Mouse (Mus musculus): ENCODE measurements around the gene Tmco3.
A peak's percentile ranks its signal among the peaks of the same experiment; 100 is the strongest.

DNA sequence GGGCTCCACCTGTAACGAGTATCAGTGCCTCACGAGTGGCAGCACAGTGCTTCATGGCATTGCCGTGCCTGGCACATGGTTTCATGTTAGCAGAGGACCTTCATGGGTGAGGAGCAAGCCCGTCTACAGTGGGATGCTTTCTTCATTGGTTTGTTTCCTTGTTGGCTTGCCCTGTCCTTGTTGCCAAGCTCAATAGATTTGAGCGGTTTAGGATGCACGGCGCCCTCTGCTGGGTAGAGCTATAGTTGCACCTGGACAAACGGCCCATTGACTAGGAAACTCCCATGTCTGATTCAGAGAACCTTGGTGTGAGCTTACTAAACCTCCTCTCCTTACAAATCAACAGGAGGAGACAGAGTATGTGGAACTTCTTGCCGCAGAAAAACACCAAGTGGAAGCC lies 4.4 kb downstream of the Tmco3 start:
- TF ChIP-seq CTCF (IDR thresholded peaks at IDR 0.05; ENCODE audit: borderline replicate concordance, control insufficient read depth, extremely low read depth, insufficient read depth, low read length, poor library complexity) = peak; percentile 69; the same call in 1 of the 2 replicates
- TF ChIP-seq POLR2A (IDR thresholded peaks at IDR 0.05; ENCODE audit: control insufficient read depth, extremely low read depth, insufficient read depth, low read length, poor library complexity) = no peak

All from thymus, adult 2 months (tissue).